ENCODE assay signal across 9 mouse cellular contexts in genomic region chr3:35929831-35930230, GRCm38 (mm10). TPM values are rescaled to one million over a fixed set of nuclear protein-coding genes. Genes with fewer than 3 reads are reported as not detected.
A peak's percentile ranks its signal among the peaks of the same experiment; 100 is the strongest.
DNase-seq lines count a peak whose midpoint lies in the region; ATAC-seq and TF ChIP-seq lines count a peak whose summit lies in the region.
"Had no signal": no experiment of that assay in that cellular context is flagged by ENCODE, and none has a peak within 500 bp of the region (broad histone marks: within the 10 kb centered on the region; RNA-seq: fewer than 3 reads in every experiment).

No protein-coding gene starts in this region.

- no peak for ATAC-seq in kidney, postnatal 0 days (replicated peaks; ENCODE audit: low FRiP score, low read depth)
- no peak for ATAC-seq in liver, embryonic 15.5 days (ENCODE audit: insufficient read depth)

- H3K4me3 ChIP-seq in kidney, postnatal 0 days (replicated peaks; ENCODE audit: low read depth, low read length), result no peak overlapping the region
- peak overlapping the region; percentile 43 for H3K4me3 ChIP-seq in liver, embryonic 15.5 days (replicated peaks)

- WGBS in kidney, postnatal 0 days, result 35% methylated on average over 8 of the region's 8 CpGs
- WGBS in liver, embryonic 15.5 days (ENCODE audit: insufficient replicate concordance), result 4% methylated on average over 8 of the region's 8 CpGs

- no peaks in the 10 kb centered on the region for H3K36me3 ChIP-seq in kidney, postnatal 0 days (ENCODE audit: insufficient read depth, low read length)
- H3K36me3 ChIP-seq in liver, embryonic 15.5 days (replicated peaks), result no peaks in the 10 kb centered on the region

- DNase-seq in kidney, postnatal 0 days (ENCODE audit: low spot score), result peak; percentile 36
- no peak for DNase-seq in kidney, adult 8-10 months
- peak; percentile 41 for DNase-seq in CD4-positive, CD25-positive, alpha-beta regulatory T cell, adult 2 months (ENCODE audit: low read depth, low spot score)
- peak; percentile 14 for DNase-seq in T-cell, adult 2 months (ENCODE audit: low spot score)
- no peak for DNase-seq in frontal cortex, postnatal 25 days (ENCODE audit: low spot score in 2 of 2)
- no peak for DNase-seq in cerebellum, postnatal 36 days
- DNase-seq: layer of hippocampus, postnatal 36 days had no signal

- H3K9ac ChIP-seq in kidney, postnatal 0 days (ENCODE audit: low read depth, low read length), result no peak overlapping the region
- peak overlapping the region; percentile 45; the same call in 1 of the 2 replicates for H3K9ac ChIP-seq in liver, embryonic 15.5 days

- H3K9me3 ChIP-seq in kidney, postnatal 0 days (replicated peaks; ENCODE audit: low read length), result no peaks in the 10 kb centered on the region
- H3K9me3 ChIP-seq in liver, embryonic 15.5 days (replicated peaks), result no peaks in the 10 kb centered on the region

- TF ChIP-seq CTCF in kidney, postnatal 0 days (IDR thresholded peaks at IDR 0.05; ENCODE audit: low read depth), result no peak

- 0 out of 2 replicates have a peak overlapping the region, but pooled peaks have one; percentile 2 for H3K4me2 ChIP-seq in kidney, postnatal 0 days (ENCODE audit: low read length)
- peak overlapping the region; percentile 63 for H3K4me2 ChIP-seq in liver, embryonic 15.5 days

- H3K4me1 ChIP-seq in kidney, postnatal 0 days (replicated peaks; ENCODE audit: insufficient read depth, low read length), result peaks cover 4% of the 10 kb centered on the region; the same call in 1 of the 2 replicates
- peaks cover 59% of the 10 kb centered on the region for H3K4me1 ChIP-seq in liver, embryonic 15.5 days (replicated peaks)

- no peaks in the 10 kb centered on the region for H3K27me3 ChIP-seq in kidney, postnatal 0 days (ENCODE audit: insufficient read depth, low read length)
- H3K27me3 ChIP-seq in liver, embryonic 15.5 days, result no peaks in the 10 kb centered on the region

- H3K27ac ChIP-seq in kidney, postnatal 0 days, result no peak overlapping the region
- H3K27ac ChIP-seq in liver, embryonic 15.5 days (replicated peaks), result peak overlapping the region; percentile 82
- H3K27ac ChIP-seq: macrophage had no signal

RNA-seq across cellular contexts. Expression of gene Dcun1d1, which starts 7.4 kb away (rescaled TPM):
- polyA plus RNA-seq in kidney, postnatal 0 days (2015; fragmentation: Nextera tagmentation; extraction: Ambion mirVana), result 94.9 and 102 TPM in 2 replicates
- polyA plus RNA-seq in liver, embryonic 15.5 days (2015; fragmentation: Nextera tagmentation; extraction: Ambion mirVana), result 85.6 and 91.5 TPM in 2 replicates

Comparison
In these comparisons a context has a peak if more than half of its experiments do, and no peak if none do; other contexts are left out.
1. DNase-seq: peak in kidney, postnatal 0 days (single experiment), CD4-positive, CD25-positive, alpha-beta regulatory T cell, adult 2 months (single experiment) and T-cell, adult 2 months (single experiment); none in kidney, adult 8-10 months (0 of 2), frontal cortex, postnatal 25 days (0 of 2) and cerebellum, postnatal 36 days (0 of 2).